Mouse (Mus musculus) heart, adult 2 months (tissue): ENCODE data around the gene Fsd1l. TPM values are rescaled to one million over a fixed set of nuclear protein-coding genes. Genes with fewer than 3 reads are reported as not detected.
"Not testable (repeated sequence)": the region's sequence is repeated elsewhere in the genome, so short reads cannot be mapped to it uniquely, and the experiment has no call there.

Source experiments
- DNase-seq, 2 experiments: peaks; one replicate each; pipeline ENCODE4 v3.0.0; 2021
- H3K27ac ChIP-seq: fragments of 200-600 bp; 2 replicates; pipeline ENCODE4 v1.8.1; 2022
- H3K27me3 ChIP-seq: fragments of 200-500 bp; 2 replicates; pipeline ENCODE4 v1.6.1; 2012; ENCODE audit warnings: mild to moderate bottlenecking, low read length, inconsistent platforms, mixed read lengths; ENCODE audit not compliant: control insufficient read depth, insufficient read depth
- H3K36me3 ChIP-seq: fragments of 200-500 bp; 2 replicates; pipeline ENCODE4 v1.6.1; 2012; ENCODE audit warnings: low read length, inconsistent platforms; ENCODE audit not compliant: control insufficient read depth, insufficient read depth
- H3K4me1 ChIP-seq: fragments of 200-500 bp; 2 replicates; pipeline ENCODE4 v1.6.1; 2011; ENCODE audit warnings: low read length; ENCODE audit not compliant: control insufficient read depth, insufficient read depth
- H3K4me3 ChIP-seq: fragments of 200-600 bp; 2 replicates; pipeline ENCODE4 v1.8.1; 2022
- H3K79me2 ChIP-seq: fragments of 200-500 bp; replicated peaks from 2 replicates; pipeline ENCODE4 v1.6.1; 2012; ENCODE audit warnings: mild to moderate bottlenecking, inconsistent platforms, low read length, moderate library complexity, mixed read lengths; ENCODE audit not compliant: control insufficient read depth, insufficient read depth
- H3K9ac ChIP-seq: fragments of 200-500 bp; 2 replicates; pipeline ENCODE4 v1.6.1; 2012; ENCODE audit warnings: low read depth, mild to moderate bottlenecking, control low read depth, inconsistent platforms, low read length, mixed read lengths
- CTCF ChIP-seq: fragments of 200-600 bp; IDR thresholded peaks from 2 replicates; pipeline ENCODE4 v1.8.1; 2022; ENCODE audit warnings: antibody characterized with exemption, mild to moderate bottlenecking, moderate library complexity
- EP300 ChIP-seq: fragments of 200-500 bp; IDR thresholded peaks from 2 replicates; pipeline ENCODE4 v1.6.1; 2011; ENCODE audit warnings: low read depth, low read length, control low read depth; ENCODE audit not compliant: insufficient read depth
- POLR2A ChIP-seq: fragments of 200-500 bp; IDR thresholded peaks from 2 replicates; pipeline ENCODE4 v1.6.1; 2011; ENCODE audit warnings: mild to moderate bottlenecking, low read depth, low read length, control low read depth; ENCODE audit not compliant: insufficient read depth
- WGBS: fragments of 180-500 bp; shearing (Covaris S2); methylation state at CpG from one replicate; pipeline ENCODE4 v1.1.7; 2018; 5-methylcytosine and 5-hydroxymethylcytosine counted together
- intact Hi-C: fragments of 180-260 bp; cut with DNase I; formaldehyde crosslinking; loops from one replicate; pipeline ENCODE4 v1.15.1; 2025
- polyA plus RNA-seq: library from polyadenylated mRNA; depleted of rRNA; stranded (reverse); fragments of >200 nt; gene quantifications from 2 replicates; pipeline ENCODE4 v1.2.3, GENCODE M21; 2012
- total RNA-seq, 2 experiments: library from RNA; stranded (reverse); gene quantifications; 2 replicates each; pipeline ENCODE4 v1.2.3; 2021

The Fsd1l gene
- total and polyA plus RNA-seq, 3 experiments: 5.8 to 48.9 (median 48.7) TPM

DNA sequence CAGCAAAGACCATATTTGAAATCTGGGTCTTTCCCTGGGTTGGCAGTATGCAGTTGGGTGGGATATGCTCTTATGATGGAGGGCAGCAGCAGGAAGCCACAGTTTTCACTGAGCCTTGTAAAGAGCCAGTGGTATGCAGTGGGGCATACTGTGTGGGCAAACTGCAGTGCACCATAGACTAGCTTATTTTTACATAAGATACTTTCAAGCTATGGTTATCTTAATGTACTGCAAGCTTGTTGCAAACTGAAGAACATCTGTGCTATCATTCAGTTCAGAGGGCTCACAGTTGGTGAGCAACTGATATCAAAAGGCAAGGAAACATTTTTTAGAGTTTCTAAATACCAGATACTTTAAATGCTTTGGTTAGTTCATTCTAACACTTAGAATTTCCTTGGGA, 29.4 kb downstream of the Fsd1l start:
- intact Hi-C loops: no loop called here
- Histone ChIP-seq H3K27ac (no peak overlapping the region), H3K9ac (no peak overlapping the region), H3K36me3 (peaks cover 9% of the 10 kb centered on the region), H3K4me1 (no peaks in the 10 kb centered on the region; the same call in 1 of the 2 replicates), H3K27me3 (no peaks in the 10 kb centered on the region), H3K4me3 (no peak overlapping the region), H3K79me2 (no peaks in the 10 kb centered on the region; the same call in 1 of the 2 replicates)
- DNase-seq: no peak
- no peak for TF ChIP-seq EP300
- TF ChIP-seq POLR2A: no peak
- TF ChIP-seq CTCF: no peak

DNA sequence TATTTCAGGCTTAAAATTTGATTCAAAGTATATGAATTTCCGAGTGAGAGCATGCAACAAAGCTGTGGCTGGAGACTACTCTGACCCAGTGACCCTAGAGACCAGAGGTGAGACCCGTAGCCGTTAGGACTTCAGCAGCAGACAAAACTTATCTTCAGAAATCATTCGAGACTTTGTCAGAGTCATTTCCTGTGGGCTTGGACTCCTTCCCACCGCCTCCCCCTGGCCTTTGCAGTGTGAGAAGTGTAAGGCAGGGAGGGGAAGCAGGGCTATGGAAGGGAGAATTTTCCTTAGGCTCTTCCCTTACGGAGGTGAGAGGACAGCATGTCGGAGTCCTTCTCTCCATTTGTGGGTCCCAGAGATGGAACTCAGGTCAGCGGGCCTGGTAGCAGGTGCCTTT, 50.8 kb downstream of the Fsd1l start:
- Histone ChIP-seq H3K27me3 (no peaks in the 10 kb centered on the region), H3K79me2 (no peaks in the 10 kb centered on the region; the same call in 1 of the 2 replicates), H3K4me3 (no peak overlapping the region), H3K36me3 (no peaks in the 10 kb centered on the region), H3K9ac (no peak overlapping the region), H3K4me1 (no peaks in the 10 kb centered on the region), H3K27ac (no peak overlapping the region)
- DNase-seq: no peak
- no peak for TF ChIP-seq EP300
- no peak for TF ChIP-seq CTCF
- TF ChIP-seq POLR2A: no peak
- intact Hi-C loops: no loop called here
- WGBS: 48% methylated on average over 8 of the region's 8 CpGs

DNA sequence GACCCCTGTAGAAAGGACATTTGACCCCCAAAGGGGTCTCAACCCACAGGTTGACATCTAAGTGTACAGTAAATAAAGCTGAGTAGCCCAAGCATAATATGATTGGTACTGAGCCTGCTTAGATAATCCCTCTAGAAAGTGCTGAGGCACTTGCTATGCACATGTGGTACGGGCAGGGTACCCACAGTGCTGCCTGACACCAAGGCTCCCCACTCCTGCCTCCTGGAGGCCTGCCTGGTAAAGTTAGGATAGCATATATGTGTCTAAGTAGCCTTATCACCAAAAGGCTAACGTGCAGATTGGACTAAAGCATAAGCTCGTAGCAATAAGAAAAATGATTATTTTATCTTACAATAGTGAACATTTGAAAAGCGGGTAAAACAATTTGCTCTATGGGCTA, 57.7 kb downstream of the Fsd1l start:
- intact Hi-C loops: no loop called here
- 89% methylated on average over 4 of the region's 4 CpGs for WGBS
- Histone ChIP-seq H3K79me2 (no peaks in the 10 kb centered on the region; the same call in 1 of the 2 replicates), H3K4me3 (no peak overlapping the region), H3K27ac (no peak overlapping the region), H3K4me1 (no peaks in the 10 kb centered on the region), H3K27me3 (no peaks in the 10 kb centered on the region), H3K9ac (no peak overlapping the region), H3K36me3 (no peaks in the 10 kb centered on the region)
- no peak for DNase-seq
- no peak for TF ChIP-seq EP300
- TF ChIP-seq POLR2A: no peak
- no peak for TF ChIP-seq CTCF

DNA sequence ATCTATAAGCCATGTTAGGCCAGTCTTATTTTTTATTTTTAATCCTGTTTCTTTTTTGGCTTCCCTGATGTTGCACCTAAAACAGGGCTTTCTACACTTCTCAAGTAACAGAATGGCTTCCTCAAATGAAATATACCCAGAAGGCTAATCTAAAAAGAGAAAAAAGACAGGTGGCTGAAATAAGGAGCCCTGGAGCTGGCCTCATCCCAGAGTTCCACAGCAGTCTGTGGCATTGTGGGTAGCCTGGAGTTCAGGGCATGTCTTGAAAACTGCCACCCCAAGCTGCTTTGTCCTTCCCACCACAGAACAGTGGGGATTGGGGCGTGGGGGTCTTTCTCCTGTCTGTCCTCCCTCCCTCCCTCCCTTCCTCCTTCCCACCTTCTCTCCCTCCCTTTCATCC, 60.1 kb downstream of the Fsd1l start:
- Histone ChIP-seq H3K4me1 (no peaks in the 10 kb centered on the region), H3K4me3 (no peak overlapping the region), H3K79me2 (no peaks in the 10 kb centered on the region), H3K27ac (no peak overlapping the region), H3K36me3 (no peaks in the 10 kb centered on the region), H3K9ac (no peak overlapping the region), H3K27me3 (no peaks in the 10 kb centered on the region)
- intact Hi-C loops: no loop called here
- 90% methylated on average over 1 of the region's 1 CpGs for WGBS
- DNase-seq: no peak
- TF ChIP-seq CTCF (no peak), POLR2A (no peak), EP300 (no peak)

DNA sequence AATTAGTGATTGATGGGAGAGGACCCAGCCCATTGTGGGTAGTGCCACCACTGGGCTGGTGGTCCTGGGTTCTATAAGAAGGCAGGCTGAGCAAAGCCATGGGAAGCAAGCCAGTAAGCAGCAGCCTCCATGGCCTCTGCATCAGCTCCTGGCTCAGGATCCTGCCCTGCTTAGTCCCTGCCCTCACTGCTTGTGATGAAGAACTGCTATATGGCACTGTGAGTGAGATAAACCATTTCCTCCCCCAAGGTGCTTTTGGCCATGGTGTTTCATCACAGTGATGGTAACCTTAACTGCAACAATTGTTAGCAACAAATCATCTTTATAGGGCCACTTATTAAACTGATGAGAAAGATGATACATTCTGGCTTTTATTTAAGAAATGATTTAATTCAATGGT, 77.9 kb downstream of the Fsd1l start:
- intact Hi-C loops, H3K27ac ChIP-seq, H3K36me3 ChIP-seq, DNase-seq, H3K4me1 ChIP-seq, H3K27me3 ChIP-seq, H3K79me2 ChIP-seq, H3K4me3 ChIP-seq, H3K9ac ChIP-seq: not testable (repeated sequence)

DNA sequence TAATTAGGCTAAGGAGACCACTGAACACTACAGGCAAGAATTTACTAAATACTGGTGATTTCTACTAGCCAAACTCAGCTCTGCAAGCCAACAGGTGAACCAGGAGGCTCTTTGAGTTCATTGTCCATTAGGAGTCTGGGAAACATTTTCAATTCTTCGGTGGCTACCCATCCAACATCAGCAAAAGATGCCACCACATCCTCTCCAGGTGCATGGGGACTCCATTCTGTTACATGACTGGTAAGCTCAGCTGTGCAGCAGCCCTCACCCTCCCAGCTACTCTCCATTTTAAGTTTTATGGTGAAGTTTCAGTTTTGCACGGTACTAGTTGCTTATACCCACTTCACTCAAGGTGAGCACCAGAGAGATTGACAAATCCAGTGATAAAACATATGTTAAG, 78.8 kb downstream of the Fsd1l start:
- Histone ChIP-seq H3K36me3 (no peaks in the 10 kb centered on the region), H3K4me1 (no peaks in the 10 kb centered on the region), H3K79me2 (no peaks in the 10 kb centered on the region; the same call in 1 of the 2 replicates), H3K27me3 (no peaks in the 10 kb centered on the region; the same call in 1 of the 2 replicates), H3K9ac (no peak overlapping the region), H3K27ac (no peak overlapping the region), H3K4me3 (no peak overlapping the region)
- no peak for DNase-seq
- no peak for TF ChIP-seq EP300
- no peak for TF ChIP-seq POLR2A
- TF ChIP-seq CTCF: no peak
- intact Hi-C loops: no loop called here
- WGBS: 95% methylated on average over 2 of the region's 2 CpGs
